Mouse (Mus musculus): Measurements from ENCODE around the gene Gabrr2. TPM values are rescaled to one million over a fixed set of nuclear protein-coding genes. Genes with fewer than 3 reads are reported as not detected.

Gene Gabrr2
- under 1 TPM; 0.39 to 0.52 TPM for total RNA-seq (2021)

DNA sequence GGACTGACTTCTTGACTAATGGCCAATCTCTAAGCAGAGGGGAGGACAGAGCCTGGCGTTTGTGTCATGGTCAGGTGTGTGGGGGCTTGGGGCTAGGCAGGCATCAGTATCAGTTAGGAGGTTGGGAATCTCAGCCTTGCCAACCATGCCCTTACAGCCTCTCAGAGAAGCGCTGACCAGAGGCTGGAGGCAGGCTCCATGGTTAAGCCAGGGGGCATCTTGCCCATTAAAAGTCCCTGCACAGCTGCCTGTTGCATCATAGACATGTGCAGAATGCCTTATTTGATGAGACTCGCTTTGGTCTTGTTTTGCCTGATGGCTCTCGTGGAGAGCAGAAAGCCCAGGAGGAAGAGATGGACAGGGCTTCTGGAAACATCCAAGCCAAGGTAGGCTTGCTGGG lies at the start of gene Gabrr2:
Gabrr2 (plus strand) TSS at position 19 of the 400 bp plus-strand sequence.
- no peak for DNase-seq (ENCODE audit: extremely low spot score in 1 of 2, low spot score in 1 of 2)

GRCm38 (mm10) chr4:33018361-33018999 lies 44.3 kb upstream of the Gabrr2 start:
- peak; percentile 82 to 96 for DNase-seq (ENCODE audit: extremely low spot score in 1 of 2, low spot score in 1 of 2)

GRCm38 (mm10) chr4:33024420-33024819 lies 38.4 kb upstream of the Gabrr2 start:
- no peak for DNase-seq (ENCODE audit: extremely low spot score in 1 of 2, low spot score in 1 of 2)

DNA sequence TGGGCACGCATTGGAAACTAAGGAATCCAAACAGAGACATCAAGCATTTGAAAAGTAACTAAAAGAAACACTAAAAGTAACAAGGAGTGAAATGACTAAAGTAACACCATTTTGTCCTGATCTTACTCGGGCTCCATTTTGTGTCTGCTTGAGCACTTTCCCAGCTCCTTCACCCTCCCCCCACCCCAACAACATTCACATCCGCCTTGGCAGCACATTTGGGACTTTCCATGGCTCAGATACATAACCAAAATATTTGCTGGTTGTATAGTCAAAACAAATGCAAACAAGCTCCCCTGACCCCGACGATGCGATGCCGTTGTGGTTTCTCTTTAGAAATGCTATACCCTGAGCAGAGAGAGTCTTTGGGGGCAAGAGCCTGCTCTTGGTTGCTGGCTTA lies 33.7 kb upstream of the Gabrr2 start:
- no peak for DNase-seq (ENCODE audit: extremely low spot score in 1 of 2, low spot score in 1 of 2)

GRCm38 (mm10) chr4:33030264-33031194 lies 32.3 kb upstream of the Gabrr2 start:
- DNase-seq (ENCODE audit: extremely low spot score in 1 of 2, low spot score in 1 of 2), result peak in 1 of 2 experiments; percentile 16

DNA sequence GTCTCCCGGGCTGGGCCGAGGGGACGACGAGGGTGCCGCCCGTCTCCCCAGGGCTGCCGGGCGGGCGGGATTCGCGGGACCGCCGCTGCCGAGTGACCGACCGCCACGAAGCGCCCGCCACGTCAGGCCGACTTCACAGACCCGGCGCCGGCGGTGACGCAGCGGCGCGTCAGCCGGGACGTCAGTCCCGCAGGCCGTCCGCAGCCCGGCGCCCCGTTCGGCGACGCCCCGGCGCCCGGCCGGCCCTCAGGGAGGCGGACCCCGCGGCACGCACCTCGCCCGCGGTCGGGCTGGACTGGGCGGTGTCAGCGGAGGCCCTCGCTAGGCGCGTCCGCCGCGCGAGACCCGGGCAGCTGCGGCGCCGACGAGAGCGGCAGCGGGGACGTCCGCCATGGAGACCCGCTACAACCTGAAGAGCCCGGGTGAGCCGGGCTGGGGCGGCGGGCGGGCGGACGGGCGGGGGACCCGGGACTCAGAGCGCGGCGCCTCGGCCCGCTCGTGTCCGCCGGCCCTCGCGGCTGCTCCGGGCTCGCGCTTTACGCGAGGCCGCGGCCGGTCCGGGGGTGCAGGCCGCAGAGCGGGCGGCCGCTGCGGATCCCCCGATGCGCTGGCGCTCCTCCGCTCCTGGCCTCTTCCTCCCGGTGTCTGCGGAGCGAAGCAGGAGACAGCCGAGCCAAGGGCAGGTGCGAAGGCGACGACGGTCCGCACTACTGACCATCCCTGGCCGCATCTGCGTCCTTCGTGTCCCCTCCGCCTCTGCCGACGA lies 31.4 kb upstream of the Gabrr2 start, which contains the start of gene Ube2j1:
Ube2j1 (plus strand) TSS at position 222 of the 766 bp plus-strand sequence.
- peak; percentile 69 to 86 for DNase-seq (ENCODE audit: extremely low spot score in 1 of 2, low spot score in 1 of 2)

GRCm38 (mm10) chr4:33032045-33032444 lies 30.8 kb upstream of the Gabrr2 start:
- no peak for DNase-seq (ENCODE audit: extremely low spot score in 1 of 2, low spot score in 1 of 2)

- DNase-seq (ENCODE audit: extremely low spot score in 1 of 2, low spot score in 1 of 2), result no peak
These were observed 29.3 kb upstream of the Gabrr2 start for GRCm38 (mm10) chr4:33033515-33033914.

DNA sequence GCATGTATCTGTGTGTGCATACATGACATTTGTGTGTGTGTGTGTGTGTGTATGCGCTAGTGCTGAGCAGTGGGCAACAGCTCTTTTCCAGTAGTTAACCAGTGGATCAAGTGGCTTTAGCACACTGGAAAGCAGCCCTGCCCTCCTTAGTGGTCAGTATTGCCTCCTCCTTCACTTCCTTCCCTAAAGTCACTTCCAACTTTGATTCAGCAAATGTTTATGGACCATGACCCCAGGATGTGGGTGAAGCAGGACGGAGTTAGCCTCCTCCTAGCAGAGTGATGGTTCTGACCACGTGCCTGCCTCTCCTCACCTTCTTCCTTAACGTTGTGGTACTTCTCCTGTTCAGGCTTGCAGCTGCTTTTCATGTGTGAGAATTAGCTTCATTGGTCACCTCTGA lies 23.0 kb upstream of the Gabrr2 start:
- no peak for DNase-seq (ENCODE audit: extremely low spot score in 1 of 2, low spot score in 1 of 2)

DNA sequence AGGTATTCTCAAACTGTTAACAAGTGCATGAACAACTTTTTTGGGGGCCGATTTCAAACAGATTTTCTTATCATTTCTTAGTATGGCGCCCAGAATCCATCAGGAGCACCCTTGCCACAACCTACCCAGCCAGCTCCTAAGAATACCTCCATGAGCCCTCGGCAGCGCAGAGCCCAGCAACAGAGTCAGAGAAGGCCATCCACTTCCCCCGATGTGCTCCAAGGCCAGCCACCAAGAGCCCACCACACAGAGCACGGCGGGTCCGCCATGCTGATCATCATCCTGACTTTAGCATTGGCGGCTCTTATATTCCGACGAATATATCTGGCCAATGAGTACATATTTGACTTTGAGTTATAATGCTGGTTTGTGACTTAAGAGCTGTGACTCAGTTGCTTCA lies 13.2 kb upstream of the Gabrr2 start:
- DNase-seq (ENCODE audit: extremely low spot score in 1 of 2, low spot score in 1 of 2), result no peak

DNA sequence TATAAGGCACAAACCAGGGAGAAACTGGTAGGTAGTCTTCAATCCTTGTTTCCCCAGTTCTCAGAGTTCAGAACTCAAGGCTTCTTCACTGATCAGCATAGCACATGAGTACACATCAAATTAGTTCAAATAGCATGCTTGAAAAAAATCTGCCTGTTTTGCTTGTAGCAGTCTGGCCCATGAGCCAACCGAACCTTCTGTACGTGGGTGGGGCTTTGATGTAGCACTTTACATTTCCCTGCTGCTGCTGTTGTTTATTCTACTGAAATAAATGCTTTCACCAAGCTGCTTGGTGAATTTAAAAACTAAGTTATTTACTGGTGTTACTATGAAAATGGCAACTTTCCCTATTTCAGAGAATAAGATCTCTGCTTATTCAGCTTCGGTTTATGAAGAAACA lies 10.7 kb upstream of the Gabrr2 start:
- no peak for DNase-seq (ENCODE audit: extremely low spot score in 1 of 2, low spot score in 1 of 2)

- DNase-seq (ENCODE audit: extremely low spot score in 1 of 2, low spot score in 1 of 2), result no peak
These were observed 10.1 kb upstream of the Gabrr2 start for GRCm38 (mm10) chr4:33052650-33053049.

GRCm38 (mm10) chr4:33054426-33054825 lies 8.4 kb upstream of the Gabrr2 start:
- no peak for DNase-seq (ENCODE audit: extremely low spot score in 1 of 2, low spot score in 1 of 2)

- DNase-seq (ENCODE audit: extremely low spot score in 1 of 2, low spot score in 1 of 2), result no peak
These were observed 6.5 kb upstream of the Gabrr2 start for GRCm38 (mm10) chr4:33056317-33056716.

GRCm38 (mm10) chr4:33057890-33058687 lies 4.7 kb upstream of the Gabrr2 start:
- DNase-seq (ENCODE audit: extremely low spot score in 1 of 2, low spot score in 1 of 2), result peak in 1 of 2 experiments; percentile 32

- DNase-seq (ENCODE audit: extremely low spot score in 1 of 2, low spot score in 1 of 2), result no peak
These were observed 1.6 kb upstream of the Gabrr2 start for GRCm38 (mm10) chr4:33061158-33061557.

DNA sequence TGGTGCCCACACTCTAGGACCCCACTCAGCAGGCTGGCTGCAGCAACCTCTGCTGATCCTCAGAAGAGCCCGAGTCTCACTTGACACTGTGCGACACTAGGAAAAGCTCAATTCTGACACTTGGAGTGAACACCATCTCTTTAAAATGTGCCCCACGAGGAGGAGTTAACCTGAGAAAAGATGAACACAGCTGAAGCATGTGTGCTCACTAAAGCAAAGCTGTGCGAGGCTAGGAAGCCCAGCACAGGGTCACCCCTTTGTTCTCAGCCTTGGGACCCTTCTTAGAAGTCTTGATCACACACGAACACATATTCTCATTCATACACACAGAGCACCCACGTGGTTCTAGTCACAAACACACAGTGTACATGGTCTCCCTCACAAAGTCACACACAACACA lies 2.2 kb downstream of the Gabrr2 start:
- DNase-seq (ENCODE audit: extremely low spot score in 1 of 2, low spot score in 1 of 2), result no peak

DNA sequence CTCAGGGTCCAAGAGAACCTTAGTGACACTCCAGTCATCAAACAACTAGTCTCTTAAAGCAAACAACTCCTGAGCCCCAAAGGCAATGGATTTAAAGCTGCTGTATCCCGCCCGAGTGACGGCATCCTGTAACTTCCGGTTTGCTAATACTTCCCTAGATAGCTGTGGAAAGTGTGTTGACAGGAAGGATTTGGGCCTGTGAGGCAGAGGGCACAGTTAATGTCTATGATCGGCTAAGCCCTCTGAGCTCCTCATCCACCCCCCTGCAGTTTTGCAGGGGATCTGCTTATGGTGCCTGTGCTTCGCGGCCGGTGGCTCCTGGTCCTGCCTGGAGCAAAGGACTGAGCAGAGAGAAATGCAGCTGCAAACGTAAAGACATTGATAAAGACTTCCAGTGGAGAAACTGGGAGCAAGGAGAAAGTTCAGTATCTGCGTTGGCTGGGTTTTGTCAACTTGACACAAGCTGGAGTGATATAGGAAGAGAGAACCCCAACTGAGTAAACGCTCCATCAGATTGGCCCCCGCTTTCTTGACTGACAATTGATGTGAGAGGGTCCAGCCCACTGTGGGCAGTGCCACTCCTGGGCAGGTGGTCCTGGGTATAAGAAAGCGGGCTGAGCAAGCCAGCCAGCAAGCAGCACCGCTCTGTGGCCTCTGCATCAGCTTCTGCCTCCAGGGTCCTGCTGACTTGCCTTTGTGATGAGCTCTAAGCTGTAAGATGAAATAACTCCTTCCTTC lies 3.6 kb downstream of the Gabrr2 start:
- no peak for DNase-seq (ENCODE audit: extremely low spot score in 1 of 2, low spot score in 1 of 2)

DNA sequence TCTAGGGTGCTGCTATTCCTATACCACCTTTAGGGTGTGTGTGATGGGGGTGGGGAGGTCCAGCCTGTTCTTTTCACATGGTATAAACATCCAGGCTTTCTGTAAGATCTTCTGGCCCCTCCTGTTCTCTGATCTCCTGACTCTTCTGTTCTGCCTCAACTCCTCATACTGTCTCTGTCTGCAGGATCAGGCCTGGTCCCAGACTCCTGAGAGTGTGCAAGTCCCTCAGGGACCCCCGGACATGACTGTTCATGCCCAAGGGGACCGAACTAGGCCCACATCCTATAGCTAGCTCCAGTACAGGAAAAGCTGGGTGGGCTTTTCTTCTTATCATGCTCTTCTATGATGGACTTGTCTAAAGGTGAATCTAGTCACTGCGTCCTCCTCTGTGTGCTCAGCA lies 4.5 kb downstream of the Gabrr2 start:
- DNase-seq (ENCODE audit: extremely low spot score in 1 of 2, low spot score in 1 of 2), result no peak

All from layer of hippocampus, postnatal 25 days (tissue).